Mouse (Mus musculus): ENCODE results near the gene Cenpi. TPM values are rescaled to one million over a fixed set of nuclear protein-coding genes. Genes with fewer than 3 reads are reported as not detected.
"Not testable (repeated sequence)": the region's sequence is repeated elsewhere in the genome, so short reads cannot be mapped to it uniquely, and the experiment has no call there.

Cenpi gene
- 1 to 10 TPM; 1.4 to 1.5 TPM for total RNA-seq (2021)
- long read RNA-seq, experiment 1, partial matches to known transcripts = 0 of 1 reads
- long read RNA-seq, experiment 1, other reads (novel, unspliced or antisense) = 0 of 1 reads
- long read RNA-seq, experiment 2 = 0 reads

DNA sequence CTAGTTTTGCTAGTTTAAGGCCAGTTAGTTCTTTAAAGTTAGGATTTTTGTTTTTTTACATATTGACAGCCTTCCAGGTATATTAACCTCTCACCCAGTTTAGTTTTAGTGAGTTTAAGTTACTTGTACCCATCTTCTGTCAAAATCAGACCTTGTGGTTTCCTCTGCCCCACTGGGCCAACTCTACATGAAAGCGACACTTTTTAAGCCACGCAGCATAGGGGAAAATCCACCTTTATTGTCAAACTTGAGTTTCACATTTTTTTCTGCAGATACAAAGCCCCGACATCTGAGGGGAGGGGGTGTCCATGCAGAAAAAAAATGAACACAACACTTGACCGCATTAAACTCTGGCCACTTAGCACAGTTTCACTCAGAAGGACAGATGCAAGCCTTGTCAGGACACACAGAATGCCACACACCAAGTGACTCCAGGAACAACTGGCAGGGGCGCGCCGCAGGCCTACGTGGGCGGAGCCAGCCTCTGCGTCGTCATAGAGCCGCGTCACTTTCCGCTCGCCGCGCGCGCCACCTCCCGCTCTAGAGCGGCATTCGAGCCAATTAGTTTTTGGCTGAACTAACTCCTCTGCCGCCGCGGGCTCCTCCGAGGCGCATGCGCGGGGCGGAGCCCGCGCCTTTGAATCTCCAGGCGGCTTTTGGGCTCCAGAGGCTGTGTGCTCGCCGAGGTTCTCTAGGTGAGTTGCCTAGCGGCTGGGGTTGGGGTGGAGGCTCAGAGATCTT, at the start of gene Cenpi:
Cenpi (plus strand) TSS at position 551 of the 741 bp plus-strand sequence.
- intact Hi-C loops (cut with DNase I; ENCODE audit: low total_unique reads) = no loop called here

DNA sequence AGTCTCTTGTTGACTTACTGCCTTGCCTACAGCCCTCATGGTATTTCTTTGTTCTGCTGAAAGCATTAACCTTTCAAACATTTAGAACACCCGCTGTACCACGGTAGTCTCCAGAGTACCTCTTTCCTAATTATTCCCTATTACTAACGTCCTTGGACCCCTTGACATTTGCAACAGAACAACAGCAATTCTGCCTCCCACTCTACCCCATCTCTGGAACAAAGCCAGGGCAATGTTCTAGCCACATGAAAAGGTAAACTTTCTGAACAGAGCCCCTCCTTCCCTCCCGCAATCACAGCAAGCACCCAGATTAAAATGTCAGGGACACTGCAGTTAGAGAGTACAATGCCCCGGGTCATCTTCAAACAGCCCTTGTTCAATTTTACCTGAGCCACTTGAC, 46.7 kb upstream of the Cenpi start:
- intact Hi-C loops (cut with DNase I; ENCODE audit: low total_unique reads) = no loop called here
- no peak for DNase-seq

More for the DNA sequence above, at the start of gene Cenpi:
- peak; percentile 86 for DNase-seq

DNA sequence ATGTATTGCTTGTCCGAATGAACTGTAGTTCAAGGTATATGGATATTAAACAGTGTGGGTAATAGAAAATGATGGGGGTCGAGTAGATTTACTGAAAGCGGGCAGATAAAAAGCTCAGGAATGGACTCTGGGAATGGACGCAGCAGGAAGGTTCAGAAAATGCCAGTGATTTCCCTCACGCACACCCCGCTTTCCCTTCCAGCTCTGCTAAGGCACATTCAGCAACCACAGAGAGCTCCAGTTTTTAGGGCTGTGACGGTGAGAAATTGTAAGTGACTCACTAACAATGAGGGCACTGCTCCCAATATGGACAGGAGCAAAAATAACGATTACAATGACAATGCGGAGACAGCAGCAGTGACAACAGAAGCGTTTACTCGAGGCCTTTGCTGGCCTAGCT, 45.8 kb upstream of the Cenpi start:
- intact Hi-C loops (cut with DNase I; ENCODE audit: low total_unique reads) = no loop called here
- DNase-seq = no peak

- intact Hi-C loops (cut with DNase I; ENCODE audit: low total_unique reads) = no loop called here
- peak; percentile 6 for DNase-seq
These were observed 32.2 kb upstream of the Cenpi start for GRCm38 (mm10) chrX:134275715-134276114.

DNA sequence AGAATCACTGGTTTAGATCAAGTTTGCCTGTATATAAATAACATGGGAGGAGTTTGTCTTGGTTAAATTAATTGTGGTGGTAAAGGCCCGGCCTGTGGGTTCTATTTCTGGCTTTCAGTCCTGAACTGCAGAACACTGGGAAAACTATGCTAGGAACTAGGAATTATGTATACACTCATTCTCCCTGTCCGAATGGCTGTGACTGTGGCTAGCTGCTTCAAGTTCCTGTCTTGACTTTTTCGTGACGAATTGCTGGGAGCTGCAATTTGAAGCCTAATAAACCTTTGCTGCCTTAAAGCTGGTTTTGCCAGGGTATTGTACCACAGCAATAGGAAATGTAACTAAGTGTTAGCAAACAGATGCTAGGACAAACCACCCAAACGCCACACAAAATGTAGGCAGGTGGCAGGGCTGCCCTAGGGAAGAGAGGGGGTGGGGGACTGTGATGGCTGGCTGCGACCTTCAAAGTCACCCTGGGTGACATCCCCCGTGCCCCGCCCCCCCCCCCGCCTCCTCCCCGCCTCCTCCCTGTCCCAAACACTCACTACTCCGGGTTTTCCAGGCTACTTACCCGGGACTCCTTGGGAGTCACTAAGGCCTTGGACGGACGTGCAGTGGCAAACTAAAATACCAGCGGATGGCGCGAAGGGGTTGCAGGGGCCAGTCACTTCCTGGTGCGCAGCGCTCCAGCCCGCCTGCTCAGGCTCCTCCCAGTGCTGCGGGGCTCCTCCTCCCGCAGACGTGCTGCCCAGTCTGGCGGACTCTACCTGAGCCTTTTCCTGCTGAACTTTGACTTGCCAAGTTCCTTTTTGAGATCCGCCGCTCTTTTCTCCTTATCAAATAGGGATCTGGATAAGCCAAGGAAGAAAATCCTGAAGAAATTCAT, 31.4 kb upstream of the Cenpi start, which contains the start of gene Trmt2b:
Trmt2b (minus strand) TSS at position 710 of the 886 bp plus-strand sequence.
- peak; percentile 67 for DNase-seq
- intact Hi-C loops (cut with DNase I; ENCODE audit: low total_unique reads) = no loop called here

DNA sequence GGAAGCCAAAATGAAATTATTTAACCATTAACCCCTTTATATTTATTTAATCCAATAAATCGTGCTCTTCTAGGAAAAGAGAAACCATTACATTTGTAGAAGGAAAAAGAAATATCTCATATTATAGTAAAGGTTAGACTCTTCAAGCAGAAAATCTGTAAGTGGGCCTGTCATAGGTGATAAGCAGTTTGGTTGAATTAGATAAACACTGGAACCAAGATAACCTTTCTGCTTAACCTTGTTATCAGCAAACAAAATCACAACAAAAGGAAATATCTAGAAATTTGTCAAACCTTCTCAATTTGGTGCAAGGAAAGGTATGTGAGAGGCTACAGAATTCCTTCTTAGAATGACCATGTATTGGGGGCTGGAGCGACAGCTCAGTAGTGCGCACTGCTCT, 27.4 kb upstream of the Cenpi start:
- DNase-seq = no peak
- intact Hi-C loops (cut with DNase I; ENCODE audit: low total_unique reads) = no loop called here

DNA sequence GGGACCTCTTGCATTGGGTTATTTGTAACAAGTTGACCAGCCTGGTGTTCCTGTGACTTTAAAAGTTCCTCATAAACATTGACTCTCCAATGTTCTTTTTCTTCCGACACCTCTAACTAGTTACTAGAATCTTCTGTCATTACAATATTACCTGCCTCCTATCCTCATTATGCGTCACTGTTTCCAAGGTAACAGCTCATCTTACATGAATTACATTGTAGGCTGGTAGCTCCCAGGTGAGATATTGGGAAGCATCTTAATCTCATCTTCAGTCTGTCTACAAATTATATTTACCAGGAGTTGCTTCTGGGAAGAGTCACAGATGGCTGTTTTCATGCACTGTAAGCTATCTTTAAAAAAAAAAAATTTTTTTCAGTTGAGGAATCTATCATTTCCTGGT, 22.8 kb upstream of the Cenpi start:
- intact Hi-C loops (cut with DNase I; ENCODE audit: low total_unique reads) = no loop called here
- DNase-seq = no peak

DNA sequence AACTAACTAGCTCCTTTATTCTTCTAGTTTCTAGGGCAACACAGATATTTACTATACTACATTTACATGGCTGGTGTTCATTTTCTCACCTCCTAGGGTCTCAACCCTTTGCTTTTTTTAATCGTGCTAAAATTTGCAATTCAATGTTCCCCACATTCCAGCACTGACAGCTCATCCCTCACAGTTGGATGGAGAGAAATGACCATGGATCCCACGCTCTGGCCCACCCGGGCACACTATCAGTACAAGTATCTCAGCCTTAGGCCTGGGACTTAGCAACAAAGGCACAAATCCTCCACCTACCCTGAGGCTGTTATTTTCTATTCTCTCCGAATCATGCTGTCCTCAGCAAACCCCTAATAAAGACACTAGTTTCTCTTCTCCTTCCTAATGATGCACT, 22.1 kb upstream of the Cenpi start:
- intact Hi-C loops (cut with DNase I; ENCODE audit: low total_unique reads) = no loop called here
- DNase-seq = no peak

- intact Hi-C loops (cut with DNase I; ENCODE audit: low total_unique reads) = no loop called here
- no peak for DNase-seq
These were observed 20.6 kb upstream of the Cenpi start for GRCm38 (mm10) chrX:134287305-134287704.

DNA sequence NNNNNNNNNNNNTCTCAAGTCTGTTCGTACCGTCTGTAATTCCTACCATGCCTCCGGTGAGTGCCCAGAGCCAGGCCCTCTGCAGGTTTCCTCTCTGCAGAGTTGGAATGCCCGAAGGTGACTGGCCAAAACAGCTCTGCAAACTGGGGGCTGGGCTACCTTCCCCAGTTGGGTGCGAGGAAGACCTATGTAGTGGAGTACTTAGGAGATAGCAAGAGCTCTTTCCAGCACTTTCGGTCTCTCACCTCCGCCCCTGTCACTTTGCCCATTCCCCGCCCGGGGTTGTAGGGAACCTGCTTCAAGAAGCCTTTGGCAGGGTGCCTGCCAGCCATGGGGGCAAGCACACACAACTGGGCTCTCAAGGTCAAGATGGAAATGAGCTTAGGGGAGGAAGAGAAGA, 11.6 kb upstream of the Cenpi start:
- peak; percentile 9 for DNase-seq
- intact Hi-C loops (cut with DNase I; ENCODE audit: low total_unique reads) = no loop called here

DNA sequence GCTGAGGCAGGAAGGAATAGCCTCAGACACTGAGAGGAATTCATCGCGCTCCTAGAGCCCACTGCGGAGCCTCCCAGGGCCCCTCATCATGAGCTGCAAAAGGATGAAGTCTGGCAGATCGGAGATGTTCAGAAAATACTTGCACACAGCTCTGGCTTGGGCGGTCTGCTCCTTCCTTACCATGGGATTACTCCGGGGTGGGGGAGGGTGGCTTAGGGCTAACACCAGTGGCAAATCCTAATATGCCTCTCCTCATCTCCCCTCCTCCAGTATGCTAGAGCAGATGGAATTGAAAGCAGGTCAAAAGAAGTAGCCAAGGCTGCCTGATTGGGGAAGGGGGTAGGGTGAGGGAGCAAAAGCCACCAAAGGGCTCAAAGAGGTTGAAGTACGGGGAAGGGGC, 11.1 kb upstream of the Cenpi start:
- intact Hi-C loops (cut with DNase I; ENCODE audit: low total_unique reads) = no loop called here
- DNase-seq = no peak

GRCm38 (mm10) chrX:134297195-134297594, 10.7 kb upstream of the Cenpi start:
- intact Hi-C loops (cut with DNase I; ENCODE audit: low total_unique reads) = no loop called here
- no peak for DNase-seq

DNA sequence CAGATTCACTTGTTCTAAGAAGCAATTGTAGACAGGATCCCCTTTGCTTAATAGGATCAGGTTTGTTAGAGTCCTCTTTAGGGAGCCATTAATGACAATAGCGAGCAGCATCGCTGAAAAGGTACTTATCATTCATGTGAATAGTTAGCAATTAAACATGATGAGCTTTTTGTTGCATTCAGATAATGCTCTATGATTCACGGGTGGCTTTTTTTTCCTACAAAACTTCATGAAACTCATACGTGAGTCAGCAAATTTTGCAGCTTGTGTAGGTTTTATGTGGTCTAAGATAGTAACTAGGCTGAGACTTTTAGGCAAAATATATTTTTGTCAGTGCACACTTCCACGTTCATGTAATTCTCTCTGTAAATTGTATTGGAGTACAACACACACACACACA, 7.7 kb upstream of the Cenpi start:
- intact Hi-C loops (cut with DNase I; ENCODE audit: low total_unique reads) = no loop called here
- DNase-seq = no peak

- intact Hi-C loops (cut with DNase I; ENCODE audit: low total_unique reads) = no loop called here
- no peak for DNase-seq
These were observed 4.6 kb upstream of the Cenpi start for GRCm38 (mm10) chrX:134303287-134303686.

DNA sequence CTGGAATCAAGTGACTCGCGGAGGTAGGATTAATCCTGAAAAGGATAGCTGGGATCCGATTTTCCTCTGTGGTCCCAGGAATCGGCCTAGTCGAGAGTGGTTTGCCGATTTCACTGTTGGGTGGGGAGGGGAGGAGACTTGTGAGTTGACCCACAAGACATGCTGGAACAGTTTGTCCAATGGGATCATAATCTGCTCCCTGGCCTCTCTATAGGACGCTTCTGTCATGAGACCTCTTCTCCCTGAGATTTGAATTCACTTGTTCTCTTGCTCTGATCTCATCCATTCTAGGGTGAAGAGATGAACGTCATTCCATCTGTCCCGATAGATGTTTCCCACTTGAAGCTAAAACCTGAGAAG, 371 bp downstream of the Cenpi start:
- DNase-seq = no peak
- intact Hi-C loops (cut with DNase I; ENCODE audit: low total_unique reads) = no loop called here

GRCm38 (mm10) chrX:134311193-134311592, 3.3 kb downstream of the Cenpi start:
- DNase-seq = not testable (repeated sequence)
- intact Hi-C loops (cut with DNase I; ENCODE audit: low total_unique reads) = loop anchor here (10.0 kb wide), 1 partner anchor 176 kb away; no protein-coding TSS in a partner anchor

GRCm38 (mm10) chrX:134319153-134319932, 11.5 kb downstream of the Cenpi start:
- intact Hi-C loops (cut with DNase I; ENCODE audit: low total_unique reads) = loop anchor here (10.0 kb wide), 1 partner anchor 185 kb away; no protein-coding TSS in a partner anchor
- DNase-seq = no peak

DNA sequence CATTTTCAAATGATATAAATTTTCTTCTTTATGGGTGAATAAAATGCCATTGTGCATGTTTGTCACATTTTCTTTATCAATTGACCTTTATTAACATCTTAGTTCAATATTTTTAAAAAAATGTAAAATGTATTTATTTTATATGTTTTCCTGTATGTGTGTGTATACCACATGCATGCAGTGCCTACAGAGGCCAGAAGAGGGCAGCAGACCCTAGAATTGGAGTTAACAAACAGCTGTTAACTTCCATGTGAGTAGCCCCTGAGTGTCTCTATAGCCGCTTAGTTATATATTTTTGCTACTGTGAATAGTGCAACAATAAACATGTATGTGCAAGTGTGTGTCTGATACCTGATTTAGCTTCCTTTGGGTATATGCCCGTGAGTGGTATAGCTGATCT, 25.4 kb downstream of the Cenpi start:
- no peak for DNase-seq
- intact Hi-C loops (cut with DNase I; ENCODE audit: low total_unique reads) = no loop called here

DNA sequence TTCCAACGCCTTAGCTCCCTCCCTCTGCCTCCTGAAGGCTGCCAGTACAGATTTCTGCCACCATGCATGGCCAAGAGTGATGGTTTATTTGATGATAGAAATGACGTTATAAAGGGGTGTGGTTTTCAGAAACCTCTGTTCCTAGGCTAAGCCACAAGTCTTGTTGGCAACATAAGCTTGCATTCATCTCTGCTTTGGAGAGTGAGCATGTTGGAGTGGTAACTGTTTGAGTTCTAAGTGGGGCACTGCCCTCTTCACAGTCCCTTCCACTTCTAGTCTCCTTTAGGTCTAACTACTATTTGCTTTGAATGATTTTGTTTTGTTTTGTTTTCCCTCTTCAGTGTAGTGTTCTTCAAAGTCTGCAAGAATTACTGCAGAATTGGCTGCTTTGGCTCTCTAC, 34.9 kb downstream of the Cenpi start:
- DNase-seq = no peak
- intact Hi-C loops (cut with DNase I; ENCODE audit: low total_unique reads) = no loop called here

DNA sequence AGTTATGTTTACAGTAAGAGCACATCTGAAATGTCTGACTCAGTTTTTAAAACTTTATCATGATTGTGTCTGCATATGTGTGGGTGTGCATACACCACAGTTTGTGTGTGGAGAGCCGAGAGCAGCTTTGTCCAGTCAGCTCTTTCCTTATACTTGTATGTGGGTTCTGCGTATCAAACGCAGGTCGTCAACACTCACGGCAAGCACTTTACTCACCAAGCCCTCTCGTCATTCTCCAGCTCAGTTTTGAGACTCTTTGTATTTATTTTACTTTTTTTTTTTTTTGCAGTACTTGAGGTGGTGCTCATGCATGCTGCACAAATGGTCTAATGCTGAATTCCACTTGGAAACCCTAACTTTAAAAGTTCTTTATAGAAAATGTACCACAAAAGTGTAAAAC, 42.3 kb downstream of the Cenpi start:
- no peak for DNase-seq
- intact Hi-C loops (cut with DNase I; ENCODE audit: low total_unique reads) = no loop called here
